Mouse (Mus musculus) olfactory bulb, adult 2 months (tissue): Measurements from ENCODE around the gene Meaf6.

ENCODE experiments used
- CTCF ChIP-seq: fragments of 200-500 bp; IDR thresholded peaks from 2 replicates; pipeline ENCODE4 v1.5.1; 2012; ENCODE audit warnings: low read depth, mild to moderate bottlenecking, low read length, moderate library complexity; ENCODE audit not compliant: insufficient read depth
- POLR2A ChIP-seq: fragments of 200-500 bp; IDR thresholded peaks from 2 replicates; pipeline ENCODE4 v1.6.1; 2012; ENCODE audit warnings: mild to moderate bottlenecking, low read depth, low read length, moderate library complexity; ENCODE audit not compliant: insufficient read depth

DNA sequence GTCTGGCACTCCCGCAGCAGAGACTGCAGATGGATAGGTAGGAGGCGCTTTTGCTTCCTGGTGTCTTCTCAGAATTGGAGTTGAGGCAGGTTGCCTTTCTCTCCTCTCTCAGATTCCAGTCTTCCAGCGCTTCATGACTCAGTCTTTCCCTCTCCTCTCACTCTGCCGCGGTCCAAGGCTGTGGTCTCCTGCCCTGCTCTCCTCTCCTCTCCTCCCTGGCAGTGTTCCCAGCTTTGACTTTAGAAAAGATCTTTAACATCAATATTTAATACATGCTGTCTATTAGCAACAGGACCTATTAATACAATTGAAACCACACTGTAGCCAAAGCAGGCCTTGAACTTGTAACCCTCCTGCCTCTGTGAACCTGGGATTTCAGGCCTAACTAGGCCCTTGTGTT lies 11.1 kb downstream of the Meaf6 start:
- no peak for TF ChIP-seq POLR2A
- TF ChIP-seq CTCF = no peak
